Mouse (Mus musculus) retina, adult 2 months (tissue): ENCODE results near the gene Abhd12.

Experiments
- DNase-seq: peaks from one replicate; pipeline ENCODE4 v3.0.0-alpha.2; 2012; ENCODE audit warnings: low read depth, low spot score

Gene Abhd12

DNA sequence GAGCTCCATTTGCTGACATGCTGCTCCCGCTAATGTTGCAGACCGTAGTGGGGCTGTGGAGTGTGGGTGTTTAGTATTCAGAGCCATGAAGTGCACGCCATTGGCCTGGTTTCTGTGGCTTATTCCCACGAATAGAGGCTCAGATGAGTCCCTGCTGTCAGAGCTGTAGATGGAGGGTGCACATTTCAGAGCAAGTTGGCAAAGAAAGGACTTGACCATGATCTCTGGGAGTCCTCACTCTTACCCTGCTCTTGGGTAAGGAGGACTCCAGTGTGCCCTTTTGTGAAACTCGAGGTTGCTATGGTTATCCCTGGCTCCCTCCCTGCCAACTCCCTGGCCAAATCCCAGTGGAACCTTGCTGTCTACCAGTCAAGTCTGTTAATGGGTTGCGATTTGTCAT is 96.2 kb downstream of the Abhd12 start:
- no peak for DNase-seq

- DNase-seq: no peak
These were observed 101.5 kb downstream of the Abhd12 start for GRCm38 (mm10) chr2:150803035-150803434.

DNA sequence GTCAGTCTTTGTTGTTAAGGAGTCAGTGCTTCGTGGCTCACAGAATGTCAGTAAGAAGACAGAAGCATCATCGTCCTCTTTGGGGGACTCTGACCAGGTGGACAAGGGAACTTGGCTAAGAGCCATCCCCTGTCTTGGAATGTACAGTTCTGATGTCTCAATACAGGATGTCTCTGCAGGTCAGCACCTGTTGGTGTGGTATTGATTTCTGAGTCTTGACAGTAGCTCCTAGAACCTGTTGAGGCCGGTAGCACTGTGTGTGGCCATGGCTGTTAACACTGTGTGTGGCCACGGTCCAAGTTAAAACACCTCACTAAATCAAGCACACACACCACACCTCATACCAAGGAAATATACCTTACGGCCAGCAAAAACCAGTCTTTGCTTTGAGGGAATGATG is 103.9 kb downstream of the Abhd12 start:
- DNase-seq: no peak

- no peak for DNase-seq
These were observed 106.5 kb downstream of the Abhd12 start for GRCm38 (mm10) chr2:150798084-150798483.

GRCm38 (mm10) chr2:150793320-150793719 is 111.2 kb downstream of the Abhd12 start:
- no peak for DNase-seq

DNA sequence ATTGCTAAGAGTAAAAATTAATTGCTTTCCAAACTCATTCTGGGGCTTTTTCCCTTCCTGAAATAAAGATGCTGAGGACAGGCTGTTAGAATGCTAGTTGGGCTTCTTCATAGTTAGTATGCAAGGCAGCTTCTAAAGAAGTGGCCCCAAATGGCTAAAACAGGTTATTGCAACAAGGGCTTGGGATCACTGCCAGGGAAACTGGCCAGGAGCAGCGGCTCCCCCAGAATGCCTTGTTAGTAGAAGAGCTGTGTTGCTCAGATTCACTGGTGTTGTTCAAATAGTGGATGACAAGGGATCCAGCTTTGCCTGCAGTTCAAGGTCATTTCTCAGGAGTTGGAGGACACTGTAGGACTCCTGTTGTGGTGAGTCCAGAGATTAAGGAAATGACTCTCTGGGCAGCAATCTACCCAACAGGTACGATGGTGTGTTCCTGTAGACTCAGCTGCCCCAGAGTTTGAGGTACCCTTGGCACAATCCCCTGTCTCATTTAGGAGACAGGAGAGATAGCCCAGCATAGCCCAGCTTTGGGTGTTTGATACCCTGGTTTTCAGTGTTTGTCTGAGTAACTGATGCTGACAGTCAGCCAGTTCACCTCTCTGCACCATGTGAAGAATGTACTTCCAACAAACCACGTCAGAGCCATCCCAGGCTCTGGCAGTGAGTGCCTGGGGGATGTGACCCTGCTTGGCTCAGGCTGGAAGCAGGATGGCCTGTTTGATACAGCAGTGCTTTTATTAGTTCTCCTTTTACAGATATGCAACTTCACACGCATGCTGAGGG is 115.6 kb downstream of the Abhd12 start:
- no peak for DNase-seq

- no peak for DNase-seq
These were observed 117.2 kb downstream of the Abhd12 start for GRCm38 (mm10) chr2:150787234-150787771.

- DNase-seq: peak; percentile 75
These were observed 118.0 kb downstream of the Abhd12 start, which contains the start of gene Pygb for GRCm38 (mm10) chr2:150786251-150787180. Pygb (plus strand) TSS chr2:150786735.

GRCm38 (mm10) chr2:150782801-150783200 is 121.7 kb downstream of the Abhd12 start:
- DNase-seq: no peak
